Comparison of ENCODE assay signal across 8 mouse cellular contexts in genomic region chr9:46329250-46329648, GRCm38 (mm10). TPM values are rescaled to one million over a fixed set of nuclear protein-coding genes. Genes with fewer than 3 reads are reported as not detected.
DNase-seq lines count a peak whose midpoint lies in the region; ATAC-seq and TF ChIP-seq lines count a peak whose summit lies in the region.

No protein-coding gene starts in this region.

- H3K4me1 ChIP-seq in forebrain, postnatal 0 days (ENCODE audit: insufficient read depth), result peaks cover 16% of the 10 kb centered on the region
- peaks cover 6% of the 10 kb centered on the region; the same call in 1 of the 2 replicates for H3K4me1 ChIP-seq in midbrain, postnatal 0 days (ENCODE audit: insufficient read depth, low read length)

- peak; percentile 20 to 45 for DNase-seq in adrenal gland, adult (ENCODE audit: inconsistent age in 2 of 2, low spot score in 1 of 2)
- no peak for DNase-seq in adrenal gland, adult 18-20 months (ENCODE audit: low spot score in 2 of 2)
- peak; percentile 66 for DNase-seq in MN1 (ENCODE audit: low spot score)
- DNase-seq in forebrain, postnatal 0 days, result no peak
- peak; percentile 20 to 33 for DNase-seq in kidney, postnatal 25 days
- DNase-seq in midbrain, postnatal 0 days (ENCODE audit: low spot score), result peak; percentile 29
- DNase-seq in thymus, postnatal 10 days (ENCODE audit: low spot score in 2 of 2), result no peak

- WGBS in forebrain, postnatal 0 days, result 7% methylated on average over 19 of the region's 19 CpGs
- 2% methylated on average over 19 of the region's 19 CpGs for WGBS in midbrain, postnatal 0 days

- peak overlapping the region; percentile 85 for H3K27ac ChIP-seq in forebrain, postnatal 0 days (ENCODE audit: low read depth, low read length)
- peak overlapping the region; percentile 77 for H3K27ac ChIP-seq in midbrain, postnatal 0 days (ENCODE audit: low read depth, low read length)

- H3K4me2 ChIP-seq in forebrain, postnatal 0 days (ENCODE audit: low read depth), result peak overlapping the region; percentile 46
- H3K4me2 ChIP-seq in midbrain, postnatal 0 days (ENCODE audit: low read depth, low read length, poor library complexity, severe bottlenecking), result peak overlapping the region; percentile 45

- H3K9me3 ChIP-seq in forebrain, postnatal 0 days (ENCODE audit: low read length), result no peaks in the 10 kb centered on the region
- no peaks in the 10 kb centered on the region for H3K9me3 ChIP-seq in midbrain, postnatal 0 days (ENCODE audit: low read length)

- ATAC-seq in forebrain, postnatal 0 days, result peak; percentile 44
- peak; percentile 53; the same call in 1 of the 2 replicates for ATAC-seq in midbrain, postnatal 0 days (ENCODE audit: low FRiP score)
- no peak for ATAC-seq in activated CD4-positive, CD25-positive, alpha-beta regulatory T cell, adult 4 months

- H3K36me3 ChIP-seq in forebrain, postnatal 0 days (ENCODE audit: insufficient read depth), result no peaks in the 10 kb centered on the region
- no peaks in the 10 kb centered on the region for H3K36me3 ChIP-seq in midbrain, postnatal 0 days (ENCODE audit: insufficient read depth, low read length)

- H3K9ac ChIP-seq in forebrain, postnatal 0 days, result peak overlapping the region; percentile 51
- H3K9ac ChIP-seq in midbrain, postnatal 0 days (replicated peaks; ENCODE audit: low read length, poor library complexity, severe bottlenecking), result peak overlapping the region; percentile 56

- no peak for TF ChIP-seq CTCF in forebrain, postnatal 0 days (IDR thresholded peaks at IDR 0.05; ENCODE audit: low read depth)
- TF ChIP-seq CTCF in midbrain, postnatal 0 days (IDR thresholded peaks at IDR 0.05), result no peak

- no peaks in the 10 kb centered on the region; the same call in 1 of the 2 replicates for H3K27me3 ChIP-seq in forebrain, postnatal 0 days (ENCODE audit: insufficient read depth, low read length)
- no peaks in the 10 kb centered on the region for H3K27me3 ChIP-seq in midbrain, postnatal 0 days (ENCODE audit: insufficient read depth, low read length)

- H3K4me3 ChIP-seq in forebrain, postnatal 0 days (ENCODE audit: low read depth, low read length), result peak overlapping the region; percentile 18
- peak overlapping the region; percentile 13; the same call in 1 of the 2 replicates for H3K4me3 ChIP-seq in midbrain, postnatal 0 days (ENCODE audit: low read depth, low read length)

RNA-seq across cellular contexts. Expression of gene 4931429L15Rik, which starts 9.5 kb away (rescaled TPM):
- total RNA-seq in adrenal gland, adult 18-20 months (2021), result not detected
- total RNA-seq in forebrain, postnatal 0 days (2014; rRNA removed), result not detected in 2 replicates
- not detected in 2 replicates for polyA plus RNA-seq in forebrain, postnatal 0 days (2015; fragmentation: Nextera tagmentation; extraction: Ambion mirVana)
- total RNA-seq in midbrain, postnatal 0 days (2014; rRNA removed), result not detected in 2 replicates
- not detected in 2 replicates for polyA plus RNA-seq in midbrain, postnatal 0 days (2015; fragmentation: Nextera tagmentation; extraction: Ambion mirVana)
- polyA plus RNA-seq in activated CD4-positive, CD25-positive, alpha-beta regulatory T cell, adult 4 months (2017; shearing (Covaris generic)), result not detected

RNA-seq across cellular contexts. Expression of gene Bud13, which starts 46.4 kb away (rescaled TPM):
- 10 to 100 TPM in 1 of 2 experiments, 1 to 10 TPM in 1; 9.6 to 11.1 TPM for total RNA-seq in adrenal gland, adult 18-20 months (2021)
- 13.5 and 14.7 TPM in 2 replicates for total RNA-seq in forebrain, postnatal 0 days (2014; rRNA removed)
- 11.5 and 12.8 TPM in 2 replicates for polyA plus RNA-seq in forebrain, postnatal 0 days (2015; fragmentation: Nextera tagmentation; extraction: Ambion mirVana)
- 15.0 and 15.7 TPM in 2 replicates for total RNA-seq in midbrain, postnatal 0 days (2014; rRNA removed)
- 11.8 and 12.3 TPM in 2 replicates for polyA plus RNA-seq in midbrain, postnatal 0 days (2015; fragmentation: Nextera tagmentation; extraction: Ambion mirVana)
- 10 to 100 TPM; 15.7 to 16.6 TPM for polyA plus RNA-seq in activated CD4-positive, CD25-positive, alpha-beta regulatory T cell, adult 4 months (2017; shearing (Covaris generic))

RNA-seq across cellular contexts. Expression of gene Zpr1, which starts 56.4 kb away (rescaled TPM):
- 10 to 100 TPM; 40.2 to 61.8 TPM for total RNA-seq in adrenal gland, adult 18-20 months (2021)
- 34.3 and 44.1 TPM in 2 replicates for total RNA-seq in forebrain, postnatal 0 days (2014; rRNA removed)
- 49.1 and 56.0 TPM in 2 replicates for polyA plus RNA-seq in forebrain, postnatal 0 days (2015; fragmentation: Nextera tagmentation; extraction: Ambion mirVana)
- 33.7 and 46.1 TPM in 2 replicates for total RNA-seq in midbrain, postnatal 0 days (2014; rRNA removed)
- 46.3 and 46.8 TPM in 2 replicates for polyA plus RNA-seq in midbrain, postnatal 0 days (2015; fragmentation: Nextera tagmentation; extraction: Ambion mirVana)
- polyA plus RNA-seq in activated CD4-positive, CD25-positive, alpha-beta regulatory T cell, adult 4 months (2017; shearing (Covaris generic)), result 10 to 100 TPM; 32.5 to 40.7 TPM

Comparison
In these comparisons a context has a peak if more than half of its experiments do, and no peak if none do; other contexts are left out.
1. DNase-seq: peak in adrenal gland, adult (2 of 2), MN1 (single experiment), kidney, postnatal 25 days (2 of 2) and midbrain, postnatal 0 days (single experiment); none in adrenal gland, adult 18-20 months (0 of 2), forebrain, postnatal 0 days (single experiment) and thymus, postnatal 10 days (0 of 2).